Mouse (Mus musculus) 3134 (cell line): ENCODE data around the gene Hadhb.
"Not testable (repeated sequence)": the region's sequence is repeated elsewhere in the genome, so short reads cannot be mapped to it uniquely, and the experiment has no call there.

Source experiments
- DNase-seq: peaks from one replicate; pipeline ENCODE4 v3.0.0-alpha.2; 2011; ENCODE audit warnings: low spot score; ENCODE audit not compliant: insufficient read length; ENCODE audit errors: extremely low read depth

Gene Hadhb

DNA sequence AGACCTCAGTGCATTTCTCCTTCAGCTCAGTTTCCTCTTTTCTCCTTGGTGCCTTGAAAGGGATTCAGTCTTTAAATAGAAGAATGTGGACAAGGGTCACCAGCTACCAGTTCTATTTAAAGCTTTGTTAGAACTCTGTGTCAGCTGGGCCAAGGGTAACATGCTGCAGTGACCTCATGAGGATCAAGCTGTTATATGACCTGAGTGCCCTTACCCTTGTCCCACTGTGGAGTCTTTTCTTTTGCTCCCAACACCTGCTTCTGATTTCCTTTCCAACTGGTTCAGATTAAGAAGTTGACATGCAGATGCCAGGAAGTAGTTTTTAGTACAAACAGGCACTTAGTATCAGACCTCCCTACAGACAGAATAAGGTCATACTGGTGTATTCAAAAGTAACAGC is 17.1 kb downstream of the Hadhb start:
- no peak for DNase-seq

DNA sequence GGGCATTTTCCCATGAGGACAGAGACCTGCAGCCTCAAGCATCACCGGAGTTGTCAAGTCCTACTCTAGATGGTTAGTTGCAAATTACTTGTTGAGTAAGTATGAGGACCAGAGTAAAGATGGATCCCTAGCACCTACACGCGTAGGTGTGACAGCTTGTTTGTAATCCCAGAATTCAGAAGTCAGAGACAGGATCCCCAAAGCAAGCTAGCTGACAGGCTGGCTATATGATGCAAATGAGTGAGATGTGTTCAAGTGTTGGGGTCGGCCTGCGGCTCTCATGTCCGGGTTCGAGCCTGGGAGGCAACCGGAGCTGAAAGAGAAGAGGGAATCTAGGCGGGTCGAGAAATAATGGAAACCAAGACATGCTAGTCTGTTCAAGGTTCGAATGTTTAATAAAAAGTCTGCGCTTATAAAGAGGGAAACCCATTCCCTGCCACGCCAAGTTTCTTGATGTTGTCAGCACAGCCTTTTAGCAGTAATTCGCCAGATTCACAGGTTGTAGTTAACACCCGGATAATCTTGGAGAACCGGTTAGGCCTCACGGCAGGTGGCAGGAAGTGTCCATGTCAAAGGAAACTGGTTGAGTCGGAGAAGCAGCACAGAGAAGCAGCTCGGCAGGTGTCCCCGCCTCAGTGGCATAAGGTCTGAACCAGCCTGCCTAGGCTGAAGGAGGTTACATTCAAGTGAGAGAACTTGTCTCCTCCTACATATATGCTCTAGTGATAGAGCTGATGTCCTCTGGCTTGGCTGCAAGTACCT is 18.1 kb downstream of the Hadhb start:
- DNase-seq: no peak

DNA sequence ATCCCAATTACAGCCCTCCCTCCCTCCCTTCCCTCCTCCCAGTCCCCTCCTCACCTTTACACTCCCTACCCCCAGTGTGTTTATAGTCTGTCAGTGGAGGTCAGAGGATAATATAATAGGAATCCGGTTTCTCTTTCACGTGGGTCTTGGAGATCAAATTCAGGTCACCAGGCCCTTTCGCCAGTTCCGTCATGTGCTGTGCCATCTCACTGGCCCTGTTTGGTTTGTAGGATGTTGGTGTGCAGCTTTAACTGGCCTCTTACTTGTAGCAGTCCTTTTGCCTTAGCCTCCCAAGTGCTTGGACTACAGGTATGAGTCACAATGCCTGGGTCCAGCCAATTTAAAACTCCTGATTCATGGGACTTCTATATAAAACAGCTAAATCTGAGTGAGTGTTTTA is 20.8 kb downstream of the Hadhb start:
- no peak for DNase-seq

- DNase-seq: no peak
Observed at GRCm38 (mm10) chr5:30187687-30188485, 32.8 kb downstream of the Hadhb start.

GRCm38 (mm10) chr5:30192452-30192851 is 37.4 kb downstream of the Hadhb start:
- no peak for DNase-seq

- DNase-seq: no peak
Observed at GRCm38 (mm10) chr5:30195340-30195739, 40.3 kb downstream of the Hadhb start.

GRCm38 (mm10) chr5:30198257-30198656 is 43.2 kb downstream of the Hadhb start:
- no peak for DNase-seq

- no peak for DNase-seq
Observed at GRCm38 (mm10) chr5:30201521-30201920, 46.5 kb downstream of the Hadhb start.

- no peak for DNase-seq
Observed at GRCm38 (mm10) chr5:30202221-30202620, 47.2 kb downstream of the Hadhb start.

GRCm38 (mm10) chr5:30203216-30203885 is 48.3 kb downstream of the Hadhb start:
- no peak for DNase-seq

DNA sequence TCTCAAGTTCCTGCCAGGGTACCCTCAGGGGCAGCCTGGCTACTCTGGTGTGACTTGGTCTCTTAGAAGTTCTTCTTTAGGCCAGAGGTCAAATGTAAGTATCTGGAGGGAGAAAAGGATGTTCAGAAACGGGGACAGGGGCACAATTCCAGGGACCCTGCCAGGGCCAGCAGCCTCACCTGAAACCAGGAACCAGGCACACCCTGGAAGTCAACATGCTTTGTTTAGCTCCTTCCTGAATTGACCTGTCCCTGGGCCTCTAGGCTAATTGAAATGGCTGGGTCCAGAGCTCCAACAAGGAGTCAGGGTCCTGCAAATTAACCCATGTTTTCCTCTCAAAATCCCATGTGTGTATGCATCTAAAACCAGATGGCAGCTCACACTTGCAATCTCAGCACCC is 49.4 kb downstream of the Hadhb start:
- no peak for DNase-seq

GRCm38 (mm10) chr5:30205034-30205433 is 50.0 kb downstream of the Hadhb start:
- DNase-seq: no peak

DNA sequence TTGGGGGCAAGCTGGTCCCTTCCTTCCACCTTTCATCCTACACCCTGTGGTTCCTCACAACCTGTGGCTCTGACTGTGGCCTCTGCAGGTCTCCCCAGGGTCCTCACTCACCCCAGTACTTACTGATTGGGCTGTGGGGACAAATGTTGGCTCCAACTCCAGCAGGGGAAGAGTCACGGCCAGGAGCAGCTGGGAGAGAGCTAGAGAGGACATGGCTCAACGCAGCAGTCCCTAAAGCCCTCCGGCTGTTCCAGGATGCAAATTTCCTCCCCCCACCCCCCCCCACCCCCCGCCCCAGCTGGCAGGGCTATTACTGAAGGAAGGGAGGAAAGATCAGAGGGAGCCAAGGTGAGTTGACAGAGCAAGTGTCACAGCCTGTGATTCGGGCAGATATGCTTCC is 50.4 kb downstream of the Hadhb start, which contains the start of gene Adgrf3:
Gene Adgrf3, minus strand, starts transcription at position 230 of the 400 bp plus-strand sequence.
- no peak for DNase-seq

DNA sequence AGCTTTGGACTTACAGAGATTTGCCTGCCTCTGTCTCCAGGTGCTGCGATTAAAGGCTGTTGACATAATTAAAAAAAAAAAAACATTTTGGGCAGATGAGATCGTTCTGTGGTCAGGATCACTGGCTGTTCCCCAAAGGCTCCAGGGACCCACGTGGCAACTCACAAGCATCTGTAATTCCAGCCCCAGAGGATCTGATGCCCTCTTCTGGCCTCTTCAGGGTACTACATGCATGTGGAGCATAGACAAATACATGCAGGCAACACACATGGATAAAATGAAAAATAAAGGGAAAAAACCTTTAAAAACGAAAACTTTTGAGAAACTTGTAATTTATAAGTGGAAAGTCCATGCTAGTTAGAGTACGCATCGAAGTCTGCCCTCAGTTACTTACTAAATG is 52.2 kb downstream of the Hadhb start:
- DNase-seq: no peak

DNA sequence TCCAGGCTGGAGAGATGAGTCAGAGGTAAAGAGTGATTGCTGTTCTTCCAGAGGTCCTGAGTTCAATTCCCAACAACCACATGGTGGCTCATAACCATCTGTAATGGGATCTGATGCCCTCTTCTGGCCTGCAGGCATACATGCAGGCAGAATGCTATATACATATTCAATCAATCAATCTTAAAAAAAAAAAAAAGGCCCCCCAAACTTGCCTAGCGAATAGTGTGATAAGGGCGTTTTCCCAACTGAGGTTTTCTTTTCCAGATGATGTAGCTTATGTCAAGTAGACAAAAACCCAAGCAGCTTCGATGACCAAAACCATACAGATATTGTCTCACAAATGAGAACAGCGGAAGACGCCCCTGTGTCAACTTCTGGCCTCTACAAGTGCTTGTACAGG is 55.7 kb downstream of the Hadhb start:
- not testable (repeated sequence) for DNase-seq

DNA sequence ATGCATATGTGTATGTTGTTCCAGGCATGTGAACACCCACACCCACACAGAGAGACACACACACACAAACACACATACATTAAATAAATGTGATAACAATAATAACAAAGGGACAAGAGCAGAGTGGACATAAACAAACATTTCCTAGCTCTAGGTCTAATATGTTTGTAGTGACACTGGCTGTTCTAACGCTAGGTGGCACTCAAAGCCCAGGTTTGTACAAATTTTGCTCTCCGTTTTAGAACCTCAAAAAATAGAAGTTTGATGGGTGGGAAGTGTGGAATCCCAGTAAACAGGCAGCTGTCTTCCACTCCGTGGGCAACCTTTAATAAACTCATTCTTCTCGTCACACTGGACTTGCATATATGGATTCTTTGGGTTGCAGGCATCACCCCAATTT is 59.8 kb downstream of the Hadhb start:
- no peak for DNase-seq

DNA sequence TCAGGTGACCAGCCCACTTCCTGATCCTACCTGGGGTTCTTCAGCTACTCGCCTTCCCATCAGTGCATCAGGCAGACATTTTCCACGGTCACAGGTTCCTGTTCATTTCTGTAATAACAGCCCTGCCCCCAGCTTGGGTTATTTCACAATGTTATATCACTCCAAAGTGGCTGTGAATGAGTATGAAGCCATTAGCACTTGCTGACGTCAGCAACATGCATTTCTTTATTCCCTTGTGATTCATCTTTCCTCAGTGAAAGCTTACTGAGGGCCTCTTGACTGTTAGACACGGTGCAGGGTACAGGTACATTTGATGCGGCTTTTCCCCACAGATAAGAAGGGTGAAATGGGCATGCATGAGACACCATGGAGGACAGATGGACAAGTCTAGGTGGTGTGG is 60.9 kb downstream of the Hadhb start:
- no peak for DNase-seq

DNA sequence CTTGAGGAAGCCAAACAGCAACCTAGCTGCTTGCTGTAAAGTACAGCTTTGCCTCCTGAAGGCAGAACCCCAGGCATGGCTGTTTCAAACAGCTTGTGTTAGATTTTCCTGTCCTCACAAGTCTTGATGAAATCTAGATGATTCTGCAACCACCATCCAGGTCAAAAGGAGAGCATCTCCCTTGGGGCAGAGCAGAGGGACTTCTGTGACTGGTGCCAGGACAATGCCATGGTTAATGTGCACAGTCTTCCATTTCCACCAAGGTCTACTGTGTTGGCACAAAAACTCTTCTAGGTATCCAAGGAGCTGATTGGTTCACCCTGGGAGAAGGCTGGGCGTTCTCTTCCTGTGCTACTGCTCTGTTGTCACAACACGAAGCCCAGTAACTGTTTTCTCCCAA is 64.7 kb downstream of the Hadhb start:
- no peak for DNase-seq

DNA sequence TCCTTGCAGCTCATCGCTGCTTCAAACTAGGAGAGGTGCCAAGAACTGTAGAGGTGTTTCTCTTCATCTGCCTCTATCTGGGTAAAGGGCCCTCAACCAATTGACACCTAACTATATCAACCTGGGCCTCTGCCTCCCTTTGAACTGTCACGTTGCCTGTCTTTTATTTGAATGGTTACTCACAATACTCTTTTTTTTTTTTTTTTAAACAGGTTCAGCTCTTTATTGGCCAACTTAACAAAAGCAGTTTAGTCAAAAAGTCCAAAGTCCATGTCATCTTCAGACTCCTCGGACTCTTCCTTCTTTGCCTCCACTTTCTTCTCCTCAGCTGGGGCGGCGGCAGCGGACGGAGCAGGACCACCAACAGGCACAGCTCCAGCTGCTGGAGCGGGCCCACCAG is 65.6 kb downstream of the Hadhb start:
- DNase-seq: no peak

GRCm38 (mm10) chr5:30222681-30223080 is 67.6 kb downstream of the Hadhb start:
- no peak for DNase-seq

DNA sequence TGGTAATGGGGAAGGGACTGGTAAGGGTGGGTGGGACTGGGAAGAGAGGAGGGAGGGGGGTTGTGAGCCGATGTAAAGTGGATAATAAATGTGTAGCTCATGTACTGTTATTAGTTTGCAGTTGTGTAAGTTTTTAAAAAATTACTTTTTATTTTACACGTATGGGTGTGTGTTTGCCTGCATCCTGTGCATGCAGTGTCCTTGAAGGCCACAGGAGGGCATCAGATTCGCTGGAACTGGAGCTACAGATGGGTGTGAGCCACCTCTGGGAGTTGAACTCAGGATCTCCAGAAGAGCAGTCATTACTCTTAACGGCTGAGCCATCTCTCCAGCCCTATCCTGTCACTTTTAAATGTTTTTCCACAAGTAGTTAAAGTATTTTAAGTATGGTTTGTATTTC is 75.9 kb downstream of the Hadhb start:
- DNase-seq: no peak

- DNase-seq: no peak
Observed at GRCm38 (mm10) chr5:30231891-30232270, 76.8 kb downstream of the Hadhb start.
